Mouse (Mus musculus) cerebral cortex, adult 2 months (tissue): Measurements from ENCODE around the gene Fam166b.

ENCODE experiments used
- WGBS: fragments of 180-500 bp; shearing (Covaris S2); methylation state at CpG from one replicate; pipeline ENCODE4 v1.1.7; 2018; 5-methylcytosine and 5-hydroxymethylcytosine counted together

Fam166b gene

DNA sequence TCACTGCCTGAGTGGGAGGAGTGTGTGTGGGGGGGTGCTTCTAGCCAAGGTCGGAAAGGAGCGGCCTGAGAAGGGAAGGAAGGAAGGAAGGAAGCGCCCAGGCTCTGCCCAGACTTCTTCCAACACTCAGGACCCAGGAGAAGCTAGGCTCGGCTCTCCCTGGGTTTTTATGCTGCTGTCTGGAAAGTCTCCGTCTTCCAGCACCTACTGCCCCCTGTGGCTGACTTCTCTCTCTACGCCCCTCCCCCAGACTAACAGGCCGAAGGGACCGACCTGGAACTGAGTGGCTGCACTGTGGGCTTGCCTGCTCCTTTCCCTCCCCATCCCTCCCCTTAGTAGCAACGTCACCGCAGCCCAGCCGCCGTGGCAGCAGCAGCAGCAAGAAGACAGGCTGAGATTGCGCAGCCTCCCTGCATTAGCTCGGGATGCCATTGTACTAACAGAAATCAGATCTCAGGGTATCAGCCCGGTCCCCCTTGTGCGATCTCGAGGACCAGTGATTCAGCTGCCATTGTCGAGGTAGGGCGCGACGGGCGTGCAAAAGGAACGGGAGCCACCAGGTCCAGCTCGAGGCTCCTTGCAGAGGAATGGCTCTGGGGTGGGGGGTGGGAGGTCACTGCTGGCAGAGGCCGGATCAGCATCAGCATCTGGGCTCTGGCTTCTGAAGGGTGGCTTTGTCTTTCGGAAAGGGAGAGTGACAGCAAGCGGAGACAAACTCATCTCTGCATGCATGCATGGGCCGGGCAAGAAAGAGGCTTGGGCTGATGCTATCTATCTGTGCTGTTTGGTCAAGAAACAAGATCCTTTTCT, 22.6 kb downstream of the Fam166b start:
- WGBS, result 3% methylated on average over 28 of the region's 28 CpGs

- 89% methylated on average over 10 of the region's 10 CpGs for WGBS
Measured at GRCm38 (mm10) chr4:43404697-43405096, 24.2 kb downstream of the Fam166b start.

GRCm38 (mm10) chr4:43402212-43402611, 26.7 kb downstream of the Fam166b start:
- WGBS, result 43% methylated on average over 9 of the region's 9 CpGs

DNA sequence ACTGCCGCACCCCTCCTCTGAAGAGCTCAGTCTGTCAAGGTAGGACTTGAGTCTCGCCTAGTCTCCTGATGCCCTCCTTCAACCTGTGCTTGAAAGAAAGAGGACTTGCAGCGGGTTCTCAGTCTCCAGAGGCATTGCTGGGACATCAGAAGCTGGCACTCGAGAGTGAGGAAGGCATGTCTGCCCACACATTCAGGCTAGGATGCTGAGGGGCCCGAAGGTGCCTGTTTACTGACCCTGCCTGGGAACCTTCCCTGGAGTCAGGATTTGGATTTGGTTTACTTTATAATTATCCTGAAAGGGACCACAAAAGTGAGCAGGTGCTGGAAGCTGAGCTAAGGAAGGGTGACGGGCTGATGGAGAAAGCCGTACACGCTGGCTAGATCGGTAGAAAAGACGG, 27.4 kb downstream of the Fam166b start:
- WGBS, result 84% methylated on average over 10 of the region's 10 CpGs

DNA sequence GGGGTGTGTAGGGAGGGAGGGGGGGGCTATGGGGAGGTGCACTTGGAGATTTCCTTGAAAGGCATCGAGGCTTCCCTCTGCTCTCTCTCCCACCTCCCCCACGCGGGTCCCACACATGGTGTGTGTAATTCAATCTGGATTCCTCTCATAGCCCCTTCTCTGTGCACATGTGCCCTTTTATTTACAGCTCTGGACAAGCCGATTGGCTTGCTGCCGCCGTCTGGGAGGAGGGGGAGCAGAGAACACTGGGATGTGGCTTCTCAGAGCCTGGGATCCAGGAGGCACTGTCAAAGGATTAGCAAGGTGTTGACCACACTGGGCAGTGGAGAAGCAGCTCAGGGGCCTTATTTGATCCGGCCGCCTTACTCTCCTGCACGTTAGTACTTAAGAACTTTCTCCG, 28.0 kb downstream of the Fam166b start:
- WGBS, result 38% methylated on average over 10 of the region's 10 CpGs

- WGBS, result 55% methylated on average over 31 of the region's 31 CpGs
Measured at GRCm38 (mm10) chr4:43399391-43400131, 29.4 kb downstream of the Fam166b start.

- WGBS, result 15% methylated on average over 17 of the region's 17 CpGs
Measured at GRCm38 (mm10) chr4:43398829-43399331, 30.1 kb downstream of the Fam166b start.

- 63% methylated on average over 4 of the region's 4 CpGs for WGBS
Measured at GRCm38 (mm10) chr4:43398014-43398413, 30.9 kb downstream of the Fam166b start.

GRCm38 (mm10) chr4:43396381-43396780, 32.6 kb downstream of the Fam166b start:
- WGBS, result 90% methylated on average over 5 of the region's 5 CpGs

- 84% methylated on average over 9 of the region's 9 CpGs for WGBS
Measured at GRCm38 (mm10) chr4:43395836-43396235, 33.1 kb downstream of the Fam166b start.

DNA sequence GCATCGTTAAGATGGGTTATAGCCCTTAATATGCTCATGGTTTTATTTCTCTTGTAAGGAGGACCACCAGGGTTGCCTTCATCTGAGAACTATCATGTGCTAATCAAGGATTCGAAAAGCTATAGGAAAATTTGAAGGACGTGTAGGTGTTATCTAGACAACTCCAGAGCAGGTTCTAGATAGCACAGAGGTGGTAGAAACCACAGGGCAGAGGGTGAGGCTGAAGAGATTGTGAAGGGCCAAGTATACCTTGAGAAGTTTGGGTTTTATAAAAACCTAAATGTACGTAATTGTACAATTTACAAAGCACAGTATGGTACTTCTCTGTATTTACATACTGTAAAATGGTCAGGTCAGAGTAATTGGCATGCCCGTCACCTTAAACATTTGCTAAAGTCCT, 33.8 kb downstream of the Fam166b start:
- WGBS, result 85% methylated on average over 5 of the region's 5 CpGs

GRCm38 (mm10) chr4:43394345-43394891, 34.5 kb downstream of the Fam166b start:
- WGBS, result 39% methylated on average over 15 of the region's 15 CpGs

DNA sequence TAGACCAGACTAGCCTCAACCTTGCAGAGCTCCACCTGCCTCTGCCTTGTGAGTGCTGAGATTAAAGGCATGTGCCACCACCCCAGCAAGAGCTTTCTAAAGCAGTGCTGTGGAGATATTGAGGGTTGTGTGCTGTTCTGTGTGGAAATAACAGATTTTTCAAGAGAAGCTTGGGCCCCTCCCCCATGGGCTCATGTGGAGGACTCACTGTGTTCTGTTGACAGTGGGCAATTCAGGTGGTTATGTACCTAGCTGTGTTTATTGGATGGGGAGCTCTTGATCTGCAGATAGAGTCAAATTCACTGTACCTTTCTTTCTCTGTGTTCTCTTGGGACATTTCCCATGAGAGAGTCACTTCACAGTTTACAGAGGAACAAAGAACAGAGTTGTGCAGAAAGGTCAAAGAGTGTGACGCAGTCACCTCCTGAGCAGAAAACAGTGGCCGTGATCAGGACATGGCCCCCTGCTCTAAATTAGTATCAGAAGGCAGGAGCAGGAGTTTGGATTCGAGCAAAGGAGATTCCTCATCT, 37.3 kb downstream of the Fam166b start:
- 67% methylated on average over 3 of the region's 3 CpGs for WGBS

- WGBS, result 48% methylated on average over 9 of the region's 9 CpGs
Measured at GRCm38 (mm10) chr4:43389845-43390440, 39.0 kb downstream of the Fam166b start.

- WGBS, result 79% methylated on average over 2 of the region's 2 CpGs
Measured at GRCm38 (mm10) chr4:43389390-43389789, 39.5 kb downstream of the Fam166b start.

- WGBS, result 90% methylated on average over 3 of the region's 3 CpGs
Measured at GRCm38 (mm10) chr4:43384541-43384940, 44.4 kb downstream of the Fam166b start.

- 65% methylated on average over 5 of the region's 5 CpGs for whole genome bisulfite sequencing
Measured at GRCm38 (mm10) chr4:43384083-43384460, 44.9 kb downstream of the Fam166b start.

DNA sequence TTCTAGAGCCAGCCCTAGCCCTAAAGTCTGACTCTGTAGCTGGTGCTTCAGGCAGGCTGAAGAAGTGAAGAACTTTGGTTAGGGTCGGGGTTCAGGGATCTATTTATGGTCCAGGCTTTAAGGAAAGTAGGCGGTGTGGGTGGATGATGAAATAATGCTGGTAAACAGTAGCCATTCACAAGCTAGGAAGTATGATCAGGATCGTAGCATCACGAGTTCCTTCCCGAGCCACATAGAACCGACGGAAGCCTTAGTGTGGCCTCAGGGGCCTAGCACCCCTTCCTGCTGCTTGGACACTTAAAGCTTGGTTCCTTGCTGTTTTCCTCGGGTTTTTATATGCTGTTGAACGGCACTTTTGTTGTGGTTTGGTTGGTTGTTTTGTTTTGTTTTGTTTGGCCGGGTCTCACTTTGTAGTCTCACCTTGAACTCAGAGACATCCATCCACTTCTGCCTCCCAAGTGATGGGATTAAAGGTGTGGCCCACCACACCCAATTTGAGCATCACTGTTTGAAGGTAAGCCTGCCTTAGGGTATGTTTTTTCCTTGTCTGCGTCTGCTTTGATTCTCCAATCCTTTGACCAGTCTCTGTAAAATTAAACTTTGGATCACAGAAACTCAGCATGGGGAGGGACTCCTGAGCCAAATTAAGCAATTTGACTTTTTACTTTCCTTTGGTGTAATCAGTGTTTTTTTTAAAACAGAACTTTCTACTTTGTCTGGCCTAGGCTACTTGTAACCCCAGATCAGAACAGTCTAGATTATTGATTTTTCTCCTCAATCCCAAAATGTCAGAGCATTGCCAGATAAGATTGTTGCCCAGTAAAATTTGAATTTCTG, 45.5 kb downstream of the Fam166b start:
- WGBS, result 15% methylated on average over 11 of the region's 11 CpGs

DNA sequence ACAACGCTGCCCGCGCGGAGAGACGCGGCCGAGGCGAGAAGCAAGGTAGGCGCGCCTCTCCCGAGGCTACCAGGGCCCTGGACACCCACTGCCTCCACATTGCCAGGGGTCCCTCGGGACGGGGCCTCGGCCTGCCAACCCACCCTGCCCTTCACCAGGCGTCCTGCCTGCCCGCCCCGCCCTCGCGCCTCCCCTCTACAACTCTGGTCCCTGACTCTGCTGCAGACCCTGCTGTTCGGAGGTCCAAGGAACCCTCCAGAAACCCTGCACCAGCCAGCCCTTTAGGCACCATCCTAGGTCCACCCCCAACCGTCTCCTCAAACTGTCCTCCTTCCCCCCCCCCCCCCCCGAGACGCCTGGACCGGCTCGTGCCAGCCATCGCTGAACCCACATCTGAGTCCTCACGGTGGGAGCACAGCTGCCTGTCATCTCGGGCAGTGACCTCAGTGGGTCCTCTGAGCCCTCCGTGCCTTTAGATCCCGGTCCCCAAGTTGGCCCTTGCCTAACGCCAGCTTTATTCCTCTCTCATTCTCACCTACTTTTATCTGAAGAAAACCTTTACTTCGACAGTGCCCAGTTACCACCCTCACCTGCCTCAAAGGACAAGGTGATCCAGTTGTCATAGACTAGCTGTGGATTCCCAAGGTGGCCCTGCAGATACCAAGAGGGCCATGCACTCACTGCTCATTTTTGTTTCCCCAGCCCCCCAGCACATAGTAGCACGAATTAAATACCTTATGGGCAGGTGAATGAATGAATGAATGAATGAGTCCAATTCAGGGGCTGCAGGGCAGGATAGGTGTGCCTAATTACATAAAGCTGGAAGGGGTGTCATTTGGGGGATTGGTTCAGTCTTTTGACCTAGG, 46.5 kb downstream of the Fam166b start:
- 1% methylated on average over 28 of the region's 33 CpGs for whole genome bisulfite sequencing
